8 mouse cellular contexts compared by ENCODE assay signal in genomic region chr11:95392223-95392667, GRCm38 (mm10). TPM values are rescaled to one million over a fixed set of nuclear protein-coding genes. Genes with fewer than 3 reads are reported as not detected.
A peak's percentile ranks its signal among the peaks of the same experiment; 100 is the strongest.
DNase-seq lines count a peak whose midpoint lies in the region; ATAC-seq and TF ChIP-seq lines count a peak whose summit lies in the region.

No protein-coding gene starts in this region.

- WGBS in stomach, postnatal 0 days = 43% methylated on average over 7 of the region's 7 CpGs
- WGBS in kidney, embryonic 16.5 days = 69% methylated on average over 7 of the region's 7 CpGs
- 69% methylated on average over 7 of the region's 7 CpGs for WGBS in kidney, adult 2 months

- no peak overlapping the region for H3K4me2 ChIP-seq in stomach, postnatal 0 days (replicated peaks; ENCODE audit: low read depth)
- H3K4me2 ChIP-seq in kidney, embryonic 16.5 days (replicated peaks; ENCODE audit: low read depth, low read length) = no peak overlapping the region

- peak overlapping the region; percentile 67 for H3K27ac ChIP-seq in stomach, postnatal 0 days (replicated peaks)
- no peak overlapping the region for H3K27ac ChIP-seq in kidney, embryonic 16.5 days (ENCODE audit: low read length)
- H3K27ac ChIP-seq in kidney, adult 2 months (ENCODE audit: insufficient read depth, low read depth, low read length) = no peak overlapping the region

- no peaks in the 10 kb centered on the region for H3K4me1 ChIP-seq in stomach, postnatal 0 days (replicated peaks; ENCODE audit: control insufficient read depth, insufficient read depth)
- no peaks in the 10 kb centered on the region for H3K4me1 ChIP-seq in kidney, embryonic 16.5 days (ENCODE audit: insufficient read depth, low read length)
- no peaks in the 10 kb centered on the region for H3K4me1 ChIP-seq in kidney, adult 2 months (ENCODE audit: control insufficient read depth, insufficient read depth, low read length)

- ATAC-seq in stomach, postnatal 0 days (ENCODE audit: low FRiP score, low TSS enrichment) = no peak
- ATAC-seq in kidney, embryonic 16.5 days (ENCODE audit: low FRiP score, low TSS enrichment) = no peak

- intact Hi-C loops in left cerebral cortex, postnatal 36 days (cut with DNase I) = loop anchor here (10.0 kb wide), 1 partner anchor 273 kb away; the partner anchor contains the start of gene Phb

- H3K36me3 ChIP-seq in stomach, postnatal 0 days (ENCODE audit: control insufficient read depth, insufficient read depth, low read length) = peaks cover 6% of the 10 kb centered on the region; the same call in 1 of the 2 replicates
- peaks cover 37% of the 10 kb centered on the region for H3K36me3 ChIP-seq in kidney, embryonic 16.5 days (ENCODE audit: insufficient read depth, low read length)
- peaks cover 5% of the 10 kb centered on the region for H3K36me3 ChIP-seq in kidney, adult 2 months (ENCODE audit: control insufficient read depth, insufficient read depth, low read length)

- no peak overlapping the region for H3K9ac ChIP-seq in stomach, postnatal 0 days (ENCODE audit: low read length)
- H3K9ac ChIP-seq in kidney, embryonic 16.5 days (replicated peaks; ENCODE audit: low read length) = no peak overlapping the region

- H3K27me3 ChIP-seq in stomach, postnatal 0 days (ENCODE audit: control insufficient read depth, insufficient read depth, low read length) = no peaks in the 10 kb centered on the region
- H3K27me3 ChIP-seq in kidney, embryonic 16.5 days (ENCODE audit: insufficient read depth, low read length) = no peaks in the 10 kb centered on the region
- H3K27me3 ChIP-seq in kidney, adult 2 months (replicated peaks; ENCODE audit: control insufficient read depth, insufficient read depth, low read length) = no peaks in the 10 kb centered on the region

- DNase-seq in brain, adult 2 months (ENCODE audit: low read depth, low spot score) = peak; percentile 94
- DNase-seq in cerebellum, adult 11 months = peak; percentile 81
- peak; percentile 70 for DNase-seq in gastrocnemius, postnatal 10 days
- peak; percentile 60 to 68 for DNase-seq in left cerebral cortex, postnatal 36 days (ENCODE audit: low spot score in 2 of 2)
- no peak for DNase-seq in stomach, postnatal 0 days (ENCODE audit: low spot score)
- no peak for DNase-seq in testis, postnatal 14 days (ENCODE audit: low spot score)
- DNase-seq in kidney, adult 2 months = no peak

- no peak for TF ChIP-seq EP300 in stomach, postnatal 0 days (optimal IDR thresholded peaks at IDR 0.05)

- no peak overlapping the region for H3K4me3 ChIP-seq in stomach, postnatal 0 days (ENCODE audit: low read depth, low read length)
- H3K4me3 ChIP-seq in kidney, embryonic 16.5 days (ENCODE audit: low read length) = no peak overlapping the region
- H3K4me3 ChIP-seq in kidney, adult 2 months (ENCODE audit: insufficient read depth, low read depth, low read length) = no peak overlapping the region

- H3K9me3 ChIP-seq in stomach, postnatal 0 days (ENCODE audit: control insufficient read depth, low read length) = no peaks in the 10 kb centered on the region
- no peaks in the 10 kb centered on the region for H3K9me3 ChIP-seq in kidney, embryonic 16.5 days (ENCODE audit: low read length)

- no peak for TF ChIP-seq POLR2A in kidney, adult 2 months (IDR thresholded peaks at IDR 0.05; ENCODE audit: low read depth, low read length)

- no peak for TF ChIP-seq CTCF in stomach, postnatal 0 days (IDR thresholded peaks at IDR 0.05; ENCODE audit: low read depth)
- TF ChIP-seq CTCF in kidney, adult 2 months (conservative IDR thresholded peaks at IDR 0.05; ENCODE audit: insufficient read depth, insufficient read length, low read depth, low read length) = no peak

RNA-seq across cellular contexts. Expression of gene Slc35b1, which starts 7.8 kb away (rescaled TPM):
- 10 to 100 TPM; 42.7 to 43.8 TPM for total RNA-seq in gastrocnemius, postnatal 10 days (2021)
- total RNA-seq in left cerebral cortex, postnatal 36 days (2021) = 10 to 100 TPM; 64.1 to 66.7 TPM
- polyA plus RNA-seq in stomach, postnatal 0 days (2015; fragmentation: Nextera tagmentation; extraction: Ambion mirVana) = 106 and 110 TPM in 2 replicates
- 99.2 and 102 TPM in 2 replicates for polyA plus RNA-seq in kidney, embryonic 16.5 days (2015; fragmentation: Nextera tagmentation; extraction: Ambion mirVana)
- 63.6 and 70.6 TPM in 2 replicates for polyA plus RNA-seq in kidney, adult 2 months (2012; rRNA removed)

RNA-seq across cellular contexts. Expression of gene Spop, which starts 21.6 kb away (rescaled TPM):
- 100 to 1,000 TPM; 192 to 216 TPM for total RNA-seq in gastrocnemius, postnatal 10 days (2021)
- total RNA-seq in left cerebral cortex, postnatal 36 days (2021) = 100 to 1,000 TPM; 173 to 187 TPM
- polyA plus RNA-seq in stomach, postnatal 0 days (2015; fragmentation: Nextera tagmentation; extraction: Ambion mirVana) = 92.4 and 96.0 TPM in 2 replicates
- polyA plus RNA-seq in kidney, embryonic 16.5 days (2015; fragmentation: Nextera tagmentation; extraction: Ambion mirVana) = 141 and 155 TPM in 2 replicates
- 43.0 and 66.4 TPM in 2 replicates for polyA plus RNA-seq in kidney, adult 2 months (2012; rRNA removed)

RNA-seq across cellular contexts. Expression of gene Fam117a, which starts 55.4 kb away (rescaled TPM):
- total RNA-seq in gastrocnemius, postnatal 10 days (2021) = 10 to 100 TPM in 1 of 2 experiments, 1 to 10 TPM in 1; 9.0 to 14.5 TPM
- total RNA-seq in left cerebral cortex, postnatal 36 days (2021) = 1 to 10 TPM; 3.1 to 5.9 TPM
- 5.7 and 6.7 TPM in 2 replicates for polyA plus RNA-seq in stomach, postnatal 0 days (2015; fragmentation: Nextera tagmentation; extraction: Ambion mirVana)
- polyA plus RNA-seq in kidney, embryonic 16.5 days (2015; fragmentation: Nextera tagmentation; extraction: Ambion mirVana) = 9.9 and 10.1 TPM in 2 replicates
- polyA plus RNA-seq in kidney, adult 2 months (2012; rRNA removed) = 20.8 and 22.7 TPM in 2 replicates

Comparison
In these comparisons a context has a peak if more than half of its experiments do, and no peak if none do; other contexts are left out.
1. DNase-seq: peak in brain, adult 2 months (single experiment), cerebellum, adult 11 months (single experiment), gastrocnemius, postnatal 10 days (single experiment) and left cerebral cortex, postnatal 36 days (2 of 2); none in stomach, postnatal 0 days (single experiment), testis, postnatal 14 days (single experiment) and kidney, adult 2 months (single experiment).